Mouse (Mus musculus): ENCODE data around the gene Trh.

DNA sequence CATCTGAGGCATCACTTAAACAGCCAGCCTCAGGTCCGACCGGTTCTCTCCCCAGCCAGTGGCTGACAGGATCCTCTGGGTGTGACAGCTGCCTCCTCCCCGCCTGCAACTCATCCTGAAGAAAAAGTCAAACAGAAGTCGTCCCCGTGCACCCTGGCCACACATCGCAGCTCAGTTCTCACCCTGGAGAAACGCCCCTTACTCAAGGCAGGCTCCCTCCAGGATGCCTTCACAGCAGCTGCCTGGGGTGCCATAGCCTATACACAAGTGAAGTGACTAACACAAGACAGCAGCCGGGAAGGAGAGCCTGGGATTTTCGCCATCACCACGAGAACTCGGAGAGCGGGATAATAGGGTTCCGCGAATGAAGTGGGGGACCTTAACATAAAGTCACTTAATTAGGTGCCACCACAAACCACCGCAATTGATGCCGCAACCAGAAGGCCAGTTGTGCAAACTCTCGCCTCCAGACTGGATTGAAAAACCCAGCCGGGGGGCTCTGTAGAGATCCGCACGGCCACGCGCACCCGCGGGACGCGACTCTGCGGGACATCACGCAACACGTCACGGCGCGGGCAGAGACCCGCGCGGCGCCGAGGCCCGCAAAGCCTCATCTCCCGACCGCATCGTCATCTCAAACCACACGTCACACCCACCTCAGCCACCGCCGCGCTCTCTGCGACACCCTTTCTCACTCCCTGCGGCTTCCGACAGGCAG, 30.2 kb downstream of the Trh start:
- TF ChIP-seq POLR2A (IDR thresholded peaks at IDR 0.05; ENCODE audit: low read depth, low read length): no peak
- TF ChIP-seq CTCF (IDR thresholded peaks at IDR 0.05; ENCODE audit: extremely low read depth, insufficient read length, insufficient replicate concordance, low read depth, low read length): no peak
